Mouse (Mus musculus) spleen, postnatal 4 days (tissue): ENCODE measurements around the gene Irak3.

Experiments used
- DNase-seq, 2 experiments: peaks; one replicate each; pipeline ENCODE4 v3.0.0; 2022; ENCODE audit warnings: low spot score in 2 of 2

The Irak3 gene

DNA sequence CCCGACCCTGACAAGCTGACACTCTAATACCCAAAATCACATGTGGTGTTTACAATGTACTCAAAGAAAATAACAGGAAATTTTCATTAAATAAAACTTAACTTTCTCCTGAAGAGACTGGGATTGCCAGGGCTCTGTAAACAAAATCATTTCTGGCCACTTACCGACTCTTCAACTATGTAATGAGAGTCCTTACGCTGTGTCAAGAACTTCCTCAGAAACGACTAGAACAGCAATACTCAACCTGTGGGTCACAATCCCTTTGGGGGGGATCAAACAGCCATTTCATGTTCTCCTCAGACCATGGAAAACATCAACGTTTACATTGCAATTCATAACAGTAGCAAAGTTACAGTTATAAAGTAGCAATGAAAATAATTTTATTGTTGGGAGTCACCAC lies 104.4 kb downstream of the Irak3 start:
- no peak for DNase-seq

DNA sequence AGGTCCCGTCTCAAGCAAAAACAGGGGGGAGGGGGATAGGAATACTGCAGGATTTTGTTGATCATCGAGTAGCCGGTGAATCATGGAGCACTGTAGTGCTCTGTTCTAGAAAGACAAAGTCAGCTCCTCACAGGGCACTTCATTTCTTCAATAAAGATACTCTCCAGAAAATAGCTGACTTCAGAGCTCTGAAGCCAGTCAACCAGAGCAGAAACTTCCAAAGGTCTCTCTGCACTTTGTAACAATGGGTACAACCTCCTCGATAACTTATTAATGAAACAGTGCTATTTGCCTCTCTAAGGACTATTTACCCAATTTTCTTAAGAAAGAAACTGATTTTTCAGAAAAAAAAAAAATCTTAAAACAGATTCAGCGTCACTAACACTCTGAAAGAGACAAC lies 106.2 kb downstream of the Irak3 start:
- no peak for DNase-seq

DNA sequence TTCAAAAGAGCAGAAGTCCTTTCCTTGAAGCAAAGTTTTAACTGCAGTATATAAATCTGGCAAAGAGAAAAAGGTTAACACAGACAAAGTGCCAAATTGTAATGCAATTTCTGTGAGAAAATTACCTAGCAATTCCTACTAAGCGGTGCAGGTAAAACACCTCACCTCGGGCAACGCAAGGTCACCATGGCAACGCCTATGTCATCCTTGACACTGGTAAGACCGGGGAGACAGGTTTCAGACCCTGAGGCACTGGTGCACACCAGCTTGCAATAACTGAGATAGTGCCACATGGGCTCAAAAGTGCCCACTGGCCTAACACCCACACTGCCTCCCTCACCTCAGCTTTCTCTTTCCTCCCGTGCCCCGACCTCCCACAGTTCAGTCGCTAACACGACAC lies 106.8 kb downstream of the Irak3 start:
- no peak for DNase-seq

DNA sequence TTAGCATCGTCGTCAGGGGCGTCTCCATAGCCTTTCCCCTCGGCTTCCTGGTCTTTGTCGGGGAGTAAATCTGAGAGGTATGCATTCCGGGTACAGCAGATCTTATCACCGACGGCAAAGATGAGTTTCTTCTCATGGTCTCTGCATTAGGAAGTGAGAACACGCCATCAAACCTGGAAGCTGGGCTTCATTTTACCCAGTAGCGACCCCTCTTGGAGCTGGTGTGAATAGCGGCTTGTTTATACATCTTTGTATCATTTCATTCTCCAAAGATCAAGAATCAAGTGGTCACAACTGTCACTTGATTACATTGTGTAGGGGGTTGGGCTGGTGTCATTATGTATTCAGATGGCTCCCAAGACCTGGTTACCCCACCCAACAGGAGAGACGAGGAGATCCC lies 109.4 kb downstream of the Irak3 start:
- DNase-seq: peak in 1 of 2 experiments; percentile 10
